Mouse (Mus musculus) urinary bladder, postnatal 36 days (tissue): Measurements from ENCODE around the gene Entpd3.

Experiments
- DNase-seq, 2 experiments: peaks; one replicate each; pipeline ENCODE4 v3.0.0; 2022; ENCODE audit warnings: low spot score in 2 of 2, mixed read lengths in 1 of 2

Gene Entpd3

GRCm38 (mm10) chr9:120579808-120580207 lies 40.2 kb downstream of the Entpd3 start:
- no peak for DNase-seq

GRCm38 (mm10) chr9:120581941-120582618 lies 42.5 kb downstream of the Entpd3 start:
- DNase-seq: peak; percentile 37 to 58

- DNase-seq: peak; percentile 81 to 87
These were observed 43.1 kb downstream of the Entpd3 start for GRCm38 (mm10) chr9:120582619-120583308.

GRCm38 (mm10) chr9:120583314-120583713 lies 43.7 kb downstream of the Entpd3 start:
- no peak for DNase-seq

DNA sequence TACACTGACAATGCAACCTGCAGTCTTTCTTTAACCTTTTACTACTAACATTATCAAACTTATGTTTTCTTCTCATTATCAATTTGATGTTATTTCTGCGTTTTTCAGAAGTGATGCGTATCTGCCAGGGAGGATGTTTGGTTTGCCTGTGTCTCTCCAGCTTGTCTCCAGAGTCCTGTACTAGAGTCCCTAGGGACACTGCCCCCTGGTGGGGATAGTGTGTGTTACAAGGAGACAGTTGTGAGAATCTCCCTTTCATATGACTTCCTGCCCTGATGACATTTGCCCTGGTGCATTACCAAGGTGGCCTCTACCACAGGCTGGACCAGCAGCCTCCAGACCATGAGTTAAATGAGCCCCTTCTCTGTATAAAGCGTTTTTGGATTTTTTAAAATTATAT lies 46.9 kb downstream of the Entpd3 start:
- peak; percentile 52 to 56 for DNase-seq

- DNase-seq: peak; percentile 77 to 82
These were observed 51.9 kb downstream of the Entpd3 start for GRCm38 (mm10) chr9:120591490-120591889.

DNA sequence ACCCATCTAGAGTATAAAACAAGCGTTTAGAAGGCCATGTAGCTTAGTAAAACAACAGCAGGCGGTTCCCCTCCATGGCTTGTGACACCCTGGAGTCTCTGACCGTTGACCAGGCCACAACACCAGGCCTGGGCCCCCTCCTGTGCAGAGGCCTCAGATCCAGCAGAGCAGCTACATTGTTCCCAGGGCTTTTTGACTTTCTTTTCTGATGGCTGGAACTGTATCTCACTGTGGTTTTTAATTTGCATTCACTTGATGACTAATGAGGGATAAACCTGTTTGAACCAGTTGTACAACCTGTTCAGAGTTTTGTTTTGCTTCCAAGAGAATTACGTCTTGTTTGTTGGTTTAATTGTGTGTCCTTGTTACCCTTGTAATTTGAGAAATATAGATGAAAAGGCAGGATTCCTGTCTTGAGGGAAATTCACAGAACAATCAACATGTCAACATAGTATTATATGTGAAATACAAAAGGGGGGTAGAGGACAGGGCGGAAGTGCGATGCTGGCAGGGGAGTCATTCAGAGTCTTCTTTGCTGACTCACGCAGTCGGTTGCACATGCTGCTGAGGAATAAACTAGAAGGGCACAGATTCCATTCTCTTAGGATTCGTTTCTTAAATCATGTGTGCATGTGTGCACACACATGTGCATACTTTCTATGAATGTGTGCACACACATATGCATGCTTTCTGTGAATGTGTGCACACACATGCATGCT lies 53.9 kb downstream of the Entpd3 start:
- peak; percentile 18 to 43 for DNase-seq

DNA sequence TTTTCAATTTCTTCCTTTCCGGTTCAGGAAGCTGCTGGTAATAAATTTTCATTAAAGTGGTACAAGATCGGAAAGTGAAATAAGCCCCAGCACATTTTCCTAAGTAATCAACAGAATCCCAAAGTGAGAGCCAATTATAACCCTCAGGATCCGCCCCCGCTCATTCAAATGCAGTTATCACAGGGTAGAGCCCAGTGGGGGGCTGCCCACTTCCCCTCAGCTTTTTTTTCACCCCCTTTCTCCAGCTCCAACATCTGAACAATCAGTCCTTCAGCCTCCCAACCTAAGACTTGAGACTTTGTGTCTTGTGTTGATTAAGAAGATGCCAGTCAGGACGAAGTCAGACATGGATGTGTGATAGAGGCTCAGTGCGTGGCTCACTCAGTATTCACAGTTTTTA lies 55.2 kb downstream of the Entpd3 start:
- no peak for DNase-seq

DNA sequence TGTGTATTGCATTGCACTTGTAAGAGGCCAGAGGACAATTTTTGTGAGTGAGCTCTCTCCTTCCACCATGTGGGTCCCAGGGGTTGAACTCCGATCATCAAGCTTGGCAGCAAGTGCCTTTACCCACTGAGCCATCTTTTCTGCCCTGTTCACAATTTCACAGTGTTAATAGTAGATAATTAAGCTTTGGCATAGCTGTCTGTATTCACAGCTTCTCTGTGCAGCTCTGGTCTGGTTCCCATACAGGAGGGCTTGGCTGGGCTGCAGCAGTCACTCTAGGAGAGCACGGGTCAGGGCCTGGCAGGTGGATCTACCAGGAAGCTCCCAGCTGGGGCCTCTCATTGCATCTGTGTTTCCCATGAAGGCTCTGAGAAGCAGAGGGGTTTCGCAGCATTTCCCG lies 55.7 kb downstream of the Entpd3 start:
- DNase-seq: no peak

- peak; percentile 66 to 76 for DNase-seq
These were observed 62.0 kb downstream of the Entpd3 start for GRCm38 (mm10) chr9:120601488-120602171.

GRCm38 (mm10) chr9:120602172-120602838 lies 62.7 kb downstream of the Entpd3 start:
- peak in 1 of 2 experiments; percentile 13 for DNase-seq

DNA sequence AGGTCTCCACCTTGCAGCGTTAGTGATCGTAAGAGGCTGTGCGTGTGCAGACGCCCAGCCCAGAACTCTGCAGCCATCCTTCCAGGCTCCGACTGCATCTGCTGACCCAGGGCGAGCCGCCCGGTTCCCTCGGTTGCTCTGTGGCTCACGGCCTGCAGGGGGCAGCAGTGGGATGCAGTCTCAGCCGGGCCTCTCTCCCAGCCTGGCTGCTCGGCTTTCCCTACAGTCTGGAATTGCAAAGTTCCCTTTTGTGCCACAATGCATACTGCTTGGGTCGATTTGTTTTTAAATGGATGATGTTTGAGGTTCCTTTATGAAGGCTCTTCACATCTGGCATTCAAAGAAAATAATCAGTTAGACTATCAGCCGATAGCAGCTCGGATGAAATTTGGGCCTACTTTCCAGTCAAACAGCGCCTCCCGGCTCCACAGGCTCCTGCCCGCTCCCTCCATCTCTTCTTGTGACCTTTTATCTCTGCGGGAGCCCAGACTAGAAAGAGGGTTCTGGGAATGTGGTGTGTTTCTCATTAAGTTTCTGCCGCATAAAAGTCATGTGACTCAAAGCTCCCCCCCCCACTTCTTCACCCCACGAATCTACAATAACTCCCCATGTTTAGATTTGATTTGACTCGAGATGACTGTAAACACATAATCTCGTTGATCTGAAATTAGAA lies 63.4 kb downstream of the Entpd3 start:
- DNase-seq: peak; percentile 88 to 90

GRCm38 (mm10) chr9:120603512-120603908 lies 63.9 kb downstream of the Entpd3 start:
- no peak for DNase-seq

DNA sequence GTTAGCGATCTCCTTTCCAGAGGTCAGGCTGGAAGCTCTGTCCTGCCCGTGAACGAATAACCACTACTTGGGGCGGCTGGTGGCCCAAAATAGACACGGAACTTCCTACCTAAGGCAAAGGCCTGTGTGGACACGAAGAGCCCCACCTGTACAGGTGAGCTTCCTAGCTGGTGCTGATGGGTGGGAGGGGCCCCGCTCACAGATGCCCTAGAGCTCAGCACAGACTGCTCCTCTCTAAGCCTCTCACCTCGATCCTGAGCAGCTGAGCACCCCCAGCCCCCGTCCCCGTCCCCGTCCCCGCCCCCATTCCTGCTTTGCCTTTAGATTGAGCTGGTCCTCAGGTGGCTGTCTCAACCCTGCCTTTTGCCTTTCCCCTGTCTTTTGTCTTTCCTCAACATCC lies 64.3 kb downstream of the Entpd3 start:
- peak; percentile 39 to 49 for DNase-seq

- no peak for DNase-seq
These were observed 71.4 kb downstream of the Entpd3 start for GRCm38 (mm10) chr9:120611055-120611454.

DNA sequence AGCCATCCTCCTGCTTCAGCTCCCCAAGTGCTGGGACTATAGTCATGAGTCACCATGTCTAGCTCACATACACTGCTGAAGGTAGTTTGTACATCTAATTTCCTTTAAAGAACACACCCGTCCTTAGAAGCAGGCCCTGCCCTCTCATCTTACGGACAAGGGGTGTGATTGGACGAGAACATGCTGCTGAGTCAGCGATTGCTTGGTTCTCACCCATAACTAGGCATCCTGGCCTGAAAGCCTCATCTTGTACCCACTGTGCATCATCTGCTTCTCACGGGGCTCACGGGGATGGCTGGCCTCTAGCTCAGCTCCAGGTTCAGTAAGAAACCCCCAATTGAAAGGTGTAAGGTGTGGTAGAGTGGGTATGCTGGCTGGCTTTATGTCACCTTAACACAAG lies 74.4 kb downstream of the Entpd3 start:
- DNase-seq: no peak
